Mouse (Mus musculus): ENCODE data around the gene Ftcd. TPM values are rescaled to one million over a fixed set of nuclear protein-coding genes. Genes with fewer than 3 reads are reported as not detected.

The Ftcd gene
- polyA plus RNA-seq, 1 experiment from 2014 or later = 0.83 TPM

- Histone ChIP-seq H3K27ac (ENCODE audit: low read depth, low read length) (no peak overlapping the region), H3K27me3 (replicated peaks; ENCODE audit: control insufficient read depth, insufficient read depth, low read length) (no peaks in the 10 kb centered on the region), H3K36me3 (ENCODE audit: control insufficient read depth, insufficient read depth) (peaks cover 85% of the 10 kb centered on the region), H3K4me1 (replicated peaks; ENCODE audit: control insufficient read depth, insufficient read depth, low read length) (0 out of 2 replicates have a peak, but pooled peaks cover 3% of the 10 kb centered on the region), H3K4me3 (ENCODE audit: low read depth, low read length) (no peak overlapping the region), H3K4me2 (replicated peaks; ENCODE audit: low read depth) (no peak overlapping the region), H3K9ac (ENCODE audit: low read depth, low read length) (no peak overlapping the region), H3K9me3 (ENCODE audit: control insufficient read depth) (no peaks in the 10 kb centered on the region)
- no peak for TF ChIP-seq CTCF (IDR thresholded peaks at IDR 0.05; ENCODE audit: low read depth)
- no peak for ATAC-seq
- 92% methylated on average over 11 of the region's 11 CpGs for WGBS
These were observed 33.9 kb upstream of the Ftcd start for GRCm38 (mm10) chr10:76541336-76542085.

- H3K4me2 ChIP-seq (replicated peaks; ENCODE audit: low read depth) = no peak overlapping the region
- peaks cover 94% of the 10 kb centered on the region for H3K36me3 ChIP-seq (ENCODE audit: control insufficient read depth, insufficient read depth)
- H3K4me1 ChIP-seq (replicated peaks; ENCODE audit: control insufficient read depth, insufficient read depth, low read length) = no peaks in the 10 kb centered on the region
- H3K4me3 ChIP-seq (ENCODE audit: low read depth, low read length) = no peak overlapping the region
- H3K27ac ChIP-seq (ENCODE audit: low read depth, low read length) = no peak overlapping the region
- no peaks in the 10 kb centered on the region for H3K27me3 ChIP-seq (replicated peaks; ENCODE audit: control insufficient read depth, insufficient read depth, low read length)
- no peaks in the 10 kb centered on the region for H3K9me3 ChIP-seq (ENCODE audit: control insufficient read depth)
- H3K9ac ChIP-seq (ENCODE audit: low read depth, low read length) = no peak overlapping the region
- 86% methylated on average over 10 of the region's 10 CpGs for WGBS
- no peak for ATAC-seq
- no peak for TF ChIP-seq CTCF (IDR thresholded peaks at IDR 0.05; ENCODE audit: low read depth)
These were observed 32.6 kb upstream of the Ftcd start for GRCm38 (mm10) chr10:76542636-76543375.

- ATAC-seq = no peak
- no peak for TF ChIP-seq CTCF (IDR thresholded peaks at IDR 0.05; ENCODE audit: low read depth)
- 95% methylated on average over 8 of the region's 8 CpGs for WGBS
- H3K4me1 ChIP-seq (replicated peaks; ENCODE audit: control insufficient read depth, insufficient read depth, low read length) = no peaks in the 10 kb centered on the region
- no peaks in the 10 kb centered on the region for H3K9me3 ChIP-seq (ENCODE audit: control insufficient read depth)
- no peaks in the 10 kb centered on the region for H3K27me3 ChIP-seq (replicated peaks; ENCODE audit: control insufficient read depth, insufficient read depth, low read length)
- H3K27ac ChIP-seq (ENCODE audit: low read depth, low read length) = no peak overlapping the region
- no peak overlapping the region for H3K4me3 ChIP-seq (ENCODE audit: low read depth, low read length)
- peaks cover 89% of the 10 kb centered on the region for H3K36me3 ChIP-seq (ENCODE audit: control insufficient read depth, insufficient read depth)
- no peak overlapping the region for H3K4me2 ChIP-seq (replicated peaks; ENCODE audit: low read depth)
- H3K9ac ChIP-seq (ENCODE audit: low read depth, low read length) = no peak overlapping the region
These were observed 28.9 kb upstream of the Ftcd start for GRCm38 (mm10) chr10:76546566-76546965.

GRCm38 (mm10) chr10:76548218-76548617 is 27.2 kb upstream of the Ftcd start:
- no peak overlapping the region for H3K4me2 ChIP-seq (replicated peaks; ENCODE audit: low read depth)
- H3K4me1 ChIP-seq (replicated peaks; ENCODE audit: control insufficient read depth, insufficient read depth, low read length) = no peaks in the 10 kb centered on the region
- no peaks in the 10 kb centered on the region for H3K9me3 ChIP-seq (ENCODE audit: control insufficient read depth)
- no peak overlapping the region for H3K4me3 ChIP-seq (ENCODE audit: low read depth, low read length)
- no peaks in the 10 kb centered on the region for H3K27me3 ChIP-seq (replicated peaks; ENCODE audit: control insufficient read depth, insufficient read depth, low read length)
- 53% methylated on average over 8 of the region's 8 CpGs for WGBS
- no peak for TF ChIP-seq CTCF (IDR thresholded peaks at IDR 0.05; ENCODE audit: low read depth)
- H3K9ac ChIP-seq (ENCODE audit: low read depth, low read length) = no peak overlapping the region
- peaks cover 89% of the 10 kb centered on the region for H3K36me3 ChIP-seq (ENCODE audit: control insufficient read depth, insufficient read depth)
- 0 out of 2 replicates have a peak overlapping the region, but pooled peaks have one; percentile 46 for H3K27ac ChIP-seq (ENCODE audit: low read depth, low read length)
- peak; percentile 71; the same call in 1 of the 2 replicates for ATAC-seq

GRCm38 (mm10) chr10:76550458-76550857 is 25.0 kb upstream of the Ftcd start:
- ATAC-seq = no peak
- Histone ChIP-seq H3K27me3 (replicated peaks; ENCODE audit: control insufficient read depth, insufficient read depth, low read length) (no peaks in the 10 kb centered on the region), H3K9me3 (ENCODE audit: control insufficient read depth) (no peaks in the 10 kb centered on the region), H3K4me2 (replicated peaks; ENCODE audit: low read depth) (no peak overlapping the region), H3K27ac (ENCODE audit: low read depth, low read length) (no peak overlapping the region), H3K9ac (ENCODE audit: low read depth, low read length) (no peak overlapping the region), H3K36me3 (ENCODE audit: control insufficient read depth, insufficient read depth) (peaks cover 86% of the 10 kb centered on the region), H3K4me3 (ENCODE audit: low read depth, low read length) (no peak overlapping the region), H3K4me1 (replicated peaks; ENCODE audit: control insufficient read depth, insufficient read depth, low read length) (no peaks in the 10 kb centered on the region)
- WGBS = 91% methylated on average over 5 of the region's 5 CpGs
- peak; percentile 69 for TF ChIP-seq CTCF (IDR thresholded peaks at IDR 0.05; ENCODE audit: low read depth)

- no peak overlapping the region for H3K9ac ChIP-seq (ENCODE audit: low read depth, low read length)
- no peaks in the 10 kb centered on the region for H3K27me3 ChIP-seq (replicated peaks; ENCODE audit: control insufficient read depth, insufficient read depth, low read length)
- H3K4me1 ChIP-seq (replicated peaks; ENCODE audit: control insufficient read depth, insufficient read depth, low read length) = no peaks in the 10 kb centered on the region
- no peak for TF ChIP-seq CTCF (IDR thresholded peaks at IDR 0.05; ENCODE audit: low read depth)
- WGBS = 77% methylated on average over 3 of the region's 3 CpGs
- no peaks in the 10 kb centered on the region for H3K9me3 ChIP-seq (ENCODE audit: control insufficient read depth)
- no peak overlapping the region for H3K4me3 ChIP-seq (ENCODE audit: low read depth, low read length)
- H3K36me3 ChIP-seq (ENCODE audit: control insufficient read depth, insufficient read depth) = peaks cover 84% of the 10 kb centered on the region
- H3K27ac ChIP-seq (ENCODE audit: low read depth, low read length) = no peak overlapping the region
- no peak overlapping the region for H3K4me2 ChIP-seq (replicated peaks; ENCODE audit: low read depth)
- ATAC-seq = no peak
These were observed 23.9 kb upstream of the Ftcd start for GRCm38 (mm10) chr10:76551556-76551955.
